Mouse (Mus musculus): ENCODE measurements at regions not wholly inside any gene's neighbourhood (a gene's known extent, or its start where the extent isn't known, plus 50 kb on each side); places are given as distances from the start of the nearest gene placed in this dataset.

GRCm38 (mm10) chr19:59646656-59647055, 188.5 kb downstream of the Emx2 start:
- ATAC-seq (replicated peaks; ENCODE audit: low FRiP score) (no peak), DNase-seq (ENCODE audit: low spot score) (no peak)
- Histone ChIP-seq H3K36me3 (ENCODE audit: control insufficient read depth, insufficient read depth, low read length) (no peaks in the 10 kb centered on the region), H3K4me1 (replicated peaks; ENCODE audit: control insufficient read depth, insufficient read depth, low read length) (no peaks in the 10 kb centered on the region), H3K9me3 (ENCODE audit: control insufficient read depth, low read length) (no peaks in the 10 kb centered on the region), H3K27ac (ENCODE audit: low read depth, low read length) (no peak overlapping the region), H3K4me2 (ENCODE audit: low read depth, low read length, severe bottlenecking) (no peak overlapping the region), H3K27me3 (ENCODE audit: control insufficient read depth, insufficient read depth, low read length) (no peaks in the 10 kb centered on the region; the same call in 1 of the 2 replicates), H3K4me3 (ENCODE audit: low read depth, low read length) (no peak overlapping the region), H3K9ac (ENCODE audit: low read length) (no peak overlapping the region)
- WGBS, result 59% methylated on average over 7 of the region's 7 CpGs

GRCm38 (mm10) chr19:59649421-59649820, 191.2 kb downstream of the Emx2 start:
- no peak overlapping the region for H3K9ac ChIP-seq (ENCODE audit: low read length)
- no peaks in the 10 kb centered on the region for H3K9me3 ChIP-seq (ENCODE audit: control insufficient read depth, low read length)
- H3K4me3 ChIP-seq (ENCODE audit: low read depth, low read length), result no peak overlapping the region
- DNase-seq (ENCODE audit: low spot score) (no peak), ATAC-seq (replicated peaks; ENCODE audit: low FRiP score) (no peak)
- WGBS, result 80% methylated on average over 5 of the region's 5 CpGs
- H3K4me1 ChIP-seq (replicated peaks; ENCODE audit: control insufficient read depth, insufficient read depth, low read length), result no peaks in the 10 kb centered on the region; the same call in 1 of the 2 replicates
- H3K36me3 ChIP-seq (ENCODE audit: control insufficient read depth, insufficient read depth, low read length), result no peaks in the 10 kb centered on the region
- H3K27ac ChIP-seq (ENCODE audit: low read depth, low read length), result no peak overlapping the region
- no peaks in the 10 kb centered on the region; the same call in 1 of the 2 replicates for H3K27me3 ChIP-seq (ENCODE audit: control insufficient read depth, insufficient read depth, low read length)
- H3K4me2 ChIP-seq (ENCODE audit: low read depth, low read length, severe bottlenecking), result no peak overlapping the region

GRCm38 (mm10) chr19:59650611-59651329, 192.6 kb downstream of the Emx2 start:
- 75% methylated on average over 10 of the region's 10 CpGs for WGBS
- no peak overlapping the region for H3K4me3 ChIP-seq (ENCODE audit: low read depth, low read length)
- no peaks in the 10 kb centered on the region for H3K27me3 ChIP-seq (ENCODE audit: control insufficient read depth, insufficient read depth, low read length)
- ATAC-seq (replicated peaks; ENCODE audit: low FRiP score) (no peak), DNase-seq (ENCODE audit: low spot score) (no peak)
- H3K4me2 ChIP-seq (ENCODE audit: low read depth, low read length, severe bottlenecking), result no peak overlapping the region
- no peaks in the 10 kb centered on the region for H3K9me3 ChIP-seq (ENCODE audit: control insufficient read depth, low read length)
- no peaks in the 10 kb centered on the region; the same call in 1 of the 2 replicates for H3K4me1 ChIP-seq (replicated peaks; ENCODE audit: control insufficient read depth, insufficient read depth, low read length)
- H3K36me3 ChIP-seq (ENCODE audit: control insufficient read depth, insufficient read depth, low read length), result no peaks in the 10 kb centered on the region
- no peak overlapping the region for H3K27ac ChIP-seq (ENCODE audit: low read depth, low read length)
- no peak overlapping the region for H3K9ac ChIP-seq (ENCODE audit: low read length)

- Histone ChIP-seq H3K27me3 (ENCODE audit: control insufficient read depth, insufficient read depth, low read length) (no peaks in the 10 kb centered on the region), H3K4me2 (ENCODE audit: low read depth, low read length, severe bottlenecking) (no peak overlapping the region), H3K9ac (ENCODE audit: low read length) (no peak overlapping the region), H3K27ac (ENCODE audit: low read depth, low read length) (no peak overlapping the region), H3K4me3 (ENCODE audit: low read depth, low read length) (no peak overlapping the region), H3K36me3 (ENCODE audit: control insufficient read depth, insufficient read depth, low read length) (no peaks in the 10 kb centered on the region), H3K4me1 (replicated peaks; ENCODE audit: control insufficient read depth, insufficient read depth, low read length) (no peaks in the 10 kb centered on the region; the same call in 1 of the 2 replicates), H3K9me3 (ENCODE audit: control insufficient read depth, low read length) (no peaks in the 10 kb centered on the region)
- 46% methylated on average over 18 of the region's 18 CpGs for WGBS
- ATAC-seq (replicated peaks; ENCODE audit: low FRiP score), result 0 out of 2 replicates have a peak, but pooled peaks have one; percentile 30
- no peak for DNase-seq (ENCODE audit: low spot score)
Measured at GRCm38 (mm10) chr19:59653631-59654367, 195.6 kb downstream of the Emx2 start.

- Histone ChIP-seq H3K27me3 (ENCODE audit: control insufficient read depth, insufficient read depth, low read length) (no peaks in the 10 kb centered on the region), H3K27ac (ENCODE audit: low read depth, low read length) (no peak overlapping the region), H3K9me3 (ENCODE audit: control insufficient read depth, low read length) (no peaks in the 10 kb centered on the region), H3K4me1 (replicated peaks; ENCODE audit: control insufficient read depth, insufficient read depth, low read length) (no peaks in the 10 kb centered on the region; the same call in 1 of the 2 replicates), H3K4me2 (ENCODE audit: low read depth, low read length, severe bottlenecking) (no peak overlapping the region), H3K4me3 (ENCODE audit: low read depth, low read length) (no peak overlapping the region), H3K36me3 (ENCODE audit: control insufficient read depth, insufficient read depth, low read length) (no peaks in the 10 kb centered on the region), H3K9ac (ENCODE audit: low read length) (no peak overlapping the region)
- no peak for DNase-seq (ENCODE audit: low spot score)
- 95% methylated on average over 2 of the region's 2 CpGs for WGBS
- ATAC-seq (replicated peaks; ENCODE audit: low FRiP score), result no peak
Measured at GRCm38 (mm10) chr19:59655321-59655720, 197.1 kb downstream of the Emx2 start.

GRCm38 (mm10) chr19:59669793-59670192, 211.6 kb downstream of the Emx2 start:
- Histone ChIP-seq H3K9me3 (ENCODE audit: control insufficient read depth, low read length) (no peaks in the 10 kb centered on the region), H3K27ac (ENCODE audit: low read depth, low read length) (no peak overlapping the region), H3K36me3 (ENCODE audit: control insufficient read depth, insufficient read depth, low read length) (no peaks in the 10 kb centered on the region), H3K9ac (ENCODE audit: low read length) (no peak overlapping the region), H3K27me3 (ENCODE audit: control insufficient read depth, insufficient read depth, low read length) (no peaks in the 10 kb centered on the region), H3K4me1 (replicated peaks; ENCODE audit: control insufficient read depth, insufficient read depth, low read length) (no peaks in the 10 kb centered on the region), H3K4me2 (ENCODE audit: low read depth, low read length, severe bottlenecking) (no peak overlapping the region), H3K4me3 (ENCODE audit: low read depth, low read length) (no peak overlapping the region)
- ATAC-seq (replicated peaks; ENCODE audit: low FRiP score), result no peak
- no peak for DNase-seq (ENCODE audit: low spot score)

- Histone ChIP-seq H3K4me3 (ENCODE audit: low read depth, low read length) (no peak overlapping the region), H3K9me3 (ENCODE audit: control insufficient read depth, low read length) (no peaks in the 10 kb centered on the region), H3K36me3 (ENCODE audit: control insufficient read depth, insufficient read depth, low read length) (no peaks in the 10 kb centered on the region), H3K27ac (ENCODE audit: low read depth, low read length) (no peak overlapping the region), H3K9ac (ENCODE audit: low read length) (no peak overlapping the region), H3K4me1 (replicated peaks; ENCODE audit: control insufficient read depth, insufficient read depth, low read length) (no peaks in the 10 kb centered on the region), H3K4me2 (ENCODE audit: low read depth, low read length, severe bottlenecking) (no peak overlapping the region), H3K27me3 (ENCODE audit: control insufficient read depth, insufficient read depth, low read length) (no peaks in the 10 kb centered on the region)
- ATAC-seq (replicated peaks; ENCODE audit: low FRiP score) (no peak), DNase-seq (ENCODE audit: low spot score) (no peak)
Measured at GRCm38 (mm10) chr19:59673537-59673936, 215.4 kb downstream of the Emx2 start.

GRCm38 (mm10) chr19:59679191-59679590, 221.0 kb downstream of the Emx2 start:
- no peaks in the 10 kb centered on the region for H3K36me3 ChIP-seq (ENCODE audit: control insufficient read depth, insufficient read depth, low read length)
- H3K4me1 ChIP-seq (replicated peaks; ENCODE audit: control insufficient read depth, insufficient read depth, low read length), result no peaks in the 10 kb centered on the region
- DNase-seq (ENCODE audit: low spot score) (no peak), ATAC-seq (replicated peaks; ENCODE audit: low FRiP score) (no peak)
- H3K4me2 ChIP-seq (ENCODE audit: low read depth, low read length, severe bottlenecking), result no peak overlapping the region
- H3K9me3 ChIP-seq (ENCODE audit: control insufficient read depth, low read length), result no peaks in the 10 kb centered on the region
- H3K4me3 ChIP-seq (ENCODE audit: low read depth, low read length), result no peak overlapping the region
- no peak overlapping the region for H3K27ac ChIP-seq (ENCODE audit: low read depth, low read length)
- no peaks in the 10 kb centered on the region for H3K27me3 ChIP-seq (ENCODE audit: control insufficient read depth, insufficient read depth, low read length)
- H3K9ac ChIP-seq (ENCODE audit: low read length), result no peak overlapping the region
- 70% methylated on average over 7 of the region's 7 CpGs for WGBS

Data from forebrain, embryonic 11.5 days (tissue).